Mouse (Mus musculus): ENCODE measurements around the gene 2310061I04Rik. TPM values are rescaled to one million over a fixed set of nuclear protein-coding genes. Genes with fewer than 3 reads are reported as not detected.

The 2310061I04Rik gene
- polyA plus RNA-seq, 1 experiment from 2014 or later = 32.3 TPM

DNA sequence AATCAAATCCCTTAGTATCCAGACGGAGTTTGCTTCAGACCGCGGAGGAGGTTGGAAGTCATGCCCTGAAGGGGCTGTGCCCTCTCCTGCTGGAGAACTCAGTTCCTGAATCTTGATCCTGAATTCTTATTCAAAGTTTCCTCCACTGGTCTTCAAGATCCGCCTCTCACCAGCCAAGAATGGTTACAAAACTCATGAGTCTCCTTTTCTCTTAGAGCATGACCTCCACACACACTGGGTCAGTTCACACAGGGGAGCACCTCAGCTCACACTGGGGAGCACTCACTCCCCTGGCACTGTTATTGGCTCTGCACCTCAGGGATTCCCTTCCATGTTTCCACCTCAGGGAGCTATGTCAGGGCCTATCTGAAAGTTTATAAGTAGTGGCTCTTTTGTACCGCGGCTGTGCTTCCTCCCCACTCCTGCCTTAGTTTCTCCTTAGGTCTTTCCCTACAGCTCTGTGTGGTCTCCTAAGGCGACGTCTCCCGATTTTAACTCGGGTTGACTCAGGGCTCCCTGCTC lies 32.3 kb downstream of the 2310061I04Rik start:
- TF ChIP-seq CTCF (IDR thresholded peaks at IDR 0.05; ENCODE audit: low read depth) = no peak
- Histone ChIP-seq H3K9ac (ENCODE audit: low read depth, low read length) (peak overlapping the region; percentile 55; the same call in 1 of the 2 replicates), H3K4me2 (replicated peaks; ENCODE audit: low read depth) (peak overlapping the region; percentile 92), H3K4me3 (ENCODE audit: low read depth, low read length) (peak overlapping the region; percentile 61), H3K27me3 (replicated peaks; ENCODE audit: control insufficient read depth, insufficient read depth, low read length) (no peaks in the 10 kb centered on the region), H3K36me3 (ENCODE audit: control insufficient read depth, insufficient read depth) (no peaks in the 10 kb centered on the region), H3K27ac (ENCODE audit: low read depth, low read length) (peak overlapping the region; percentile 87; the same call in 1 of the 2 replicates), H3K9me3 (ENCODE audit: control insufficient read depth) (no peaks in the 10 kb centered on the region), H3K4me1 (replicated peaks; ENCODE audit: control insufficient read depth, insufficient read depth, low read length) (no peaks in the 10 kb centered on the region)
- 41% methylated on average over 10 of the region's 10 CpGs for whole genome bisulfite sequencing
- no peak for ATAC-seq

DNA sequence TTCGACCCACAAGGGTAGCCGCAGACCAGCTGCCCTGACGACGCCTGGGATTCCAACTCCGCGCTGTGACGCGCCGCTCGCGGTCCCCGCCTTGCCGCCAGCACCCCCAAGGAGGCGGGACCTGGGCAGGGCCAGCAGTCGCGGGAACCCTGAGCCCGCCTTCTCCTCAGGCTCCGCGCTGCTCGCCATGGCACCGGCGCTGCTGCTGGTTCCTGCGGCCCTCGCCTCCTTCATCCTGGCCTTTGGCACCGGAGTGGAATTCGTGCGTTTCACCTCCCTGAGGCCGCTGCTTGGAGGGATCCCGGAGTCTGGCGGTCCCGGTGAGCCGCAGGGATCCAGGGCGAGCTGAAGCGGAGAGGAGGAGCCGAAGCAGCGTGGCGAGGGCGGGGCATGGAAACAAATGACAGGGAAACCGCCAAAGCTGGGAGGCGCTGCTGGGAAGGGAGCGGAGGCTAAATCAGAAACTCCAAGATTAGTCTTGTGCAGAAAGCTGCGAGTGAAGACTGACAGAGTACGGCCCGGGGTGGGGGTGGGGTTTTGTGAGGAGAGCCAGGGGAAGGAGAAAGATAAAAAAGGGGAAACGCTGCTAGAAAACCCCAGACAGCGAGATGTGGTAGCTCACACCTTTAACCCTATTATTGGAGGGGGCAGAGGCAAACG lies 35.9 kb downstream of the 2310061I04Rik start, which contains the start of gene Nrm:
Gene Nrm, plus strand, starts transcription at position 121 of the 660 bp plus-strand sequence.
- Histone ChIP-seq H3K9me3 (ENCODE audit: control insufficient read depth) (no peaks in the 10 kb centered on the region), H3K9ac (ENCODE audit: low read depth, low read length) (peak within 1 kb of the TSS; percentile 53), H3K27me3 (replicated peaks; ENCODE audit: control insufficient read depth, insufficient read depth, low read length) (no peaks in the 10 kb centered on the region), H3K4me1 (replicated peaks; ENCODE audit: control insufficient read depth, insufficient read depth, low read length) (no peaks in the 10 kb centered on the region), H3K36me3 (ENCODE audit: control insufficient read depth, insufficient read depth) (peaks cover 9% of the 10 kb centered on the region; the same call in 1 of the 2 replicates), H3K4me3 (ENCODE audit: low read depth, low read length) (peak within 1 kb of the TSS; percentile 73), H3K27ac (ENCODE audit: low read depth, low read length) (peak within 1 kb of the TSS; percentile 50; the same call in 1 of the 2 replicates), H3K4me2 (replicated peaks; ENCODE audit: low read depth) (peak within 1 kb of the TSS; percentile 81)
- peak; percentile 90 for ATAC-seq
- TF ChIP-seq CTCF (IDR thresholded peaks at IDR 0.05; ENCODE audit: low read depth) = peak; percentile 74
- WGBS = under 1% methylated on average over 47 of the region's 47 CpGs

DNA sequence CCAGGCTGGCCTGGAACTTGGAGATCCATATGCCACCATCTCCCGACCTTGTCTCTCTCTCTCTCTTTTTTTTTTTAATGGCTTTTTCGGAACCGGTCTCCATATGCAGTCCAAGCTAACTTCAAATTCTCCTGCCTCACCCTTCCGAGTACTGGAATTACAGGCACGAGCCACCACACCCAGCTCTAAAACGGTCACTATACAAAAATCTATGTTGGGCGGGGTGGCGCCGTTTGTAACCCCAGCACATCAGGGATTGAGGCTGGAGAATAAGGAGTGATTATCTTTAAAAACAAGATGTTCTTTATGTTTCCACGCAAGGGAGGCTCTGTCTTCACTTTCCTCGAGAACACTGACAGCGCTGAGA lies 36.4 kb downstream of the 2310061I04Rik start:
- ATAC-seq = no peak
- Histone ChIP-seq H3K27ac (ENCODE audit: low read depth, low read length) (no peak overlapping the region), H3K27me3 (replicated peaks; ENCODE audit: control insufficient read depth, insufficient read depth, low read length) (no peaks in the 10 kb centered on the region), H3K4me3 (ENCODE audit: low read depth, low read length) (peak overlapping the region; percentile 73), H3K9ac (ENCODE audit: low read depth, low read length) (peak overlapping the region; percentile 53), H3K4me2 (replicated peaks; ENCODE audit: low read depth) (peak overlapping the region; percentile 81), H3K36me3 (ENCODE audit: control insufficient read depth, insufficient read depth) (peaks cover 9% of the 10 kb centered on the region; the same call in 1 of the 2 replicates), H3K9me3 (ENCODE audit: control insufficient read depth) (no peaks in the 10 kb centered on the region), H3K4me1 (replicated peaks; ENCODE audit: control insufficient read depth, insufficient read depth, low read length) (no peaks in the 10 kb centered on the region)
- TF ChIP-seq CTCF (IDR thresholded peaks at IDR 0.05; ENCODE audit: low read depth) = no peak
- 6% methylated on average over 12 of the region's 12 CpGs for WGBS

DNA sequence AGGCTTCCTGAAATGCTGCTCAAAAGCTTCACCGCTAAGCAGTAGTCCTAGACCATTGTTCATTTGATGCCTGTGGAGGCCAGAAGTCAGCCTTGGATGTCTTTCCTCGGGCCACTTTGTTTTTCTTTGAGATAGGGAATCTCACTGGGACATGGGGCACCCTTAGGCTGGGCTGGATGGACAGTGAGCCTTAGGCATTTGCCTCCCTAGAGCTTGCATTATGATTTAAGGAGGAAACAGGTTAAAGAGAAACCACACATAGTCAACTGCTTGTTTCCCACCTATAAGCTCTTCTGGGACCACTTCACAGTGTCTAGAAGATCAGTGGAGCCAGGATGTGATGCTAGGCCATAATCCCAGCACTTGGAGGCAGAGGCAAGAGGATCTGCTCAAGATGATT lies 37.4 kb downstream of the 2310061I04Rik start:
- Histone ChIP-seq H3K9me3 (ENCODE audit: control insufficient read depth) (no peaks in the 10 kb centered on the region), H3K27ac (ENCODE audit: low read depth, low read length) (no peak overlapping the region), H3K27me3 (replicated peaks; ENCODE audit: control insufficient read depth, insufficient read depth, low read length) (no peaks in the 10 kb centered on the region), H3K4me3 (ENCODE audit: low read depth, low read length) (no peak overlapping the region), H3K4me2 (replicated peaks; ENCODE audit: low read depth) (no peak overlapping the region), H3K4me1 (replicated peaks; ENCODE audit: control insufficient read depth, insufficient read depth, low read length) (no peaks in the 10 kb centered on the region), H3K36me3 (ENCODE audit: control insufficient read depth, insufficient read depth) (peaks cover 11% of the 10 kb centered on the region), H3K9ac (ENCODE audit: low read depth, low read length) (no peak overlapping the region)
- no peak for TF ChIP-seq CTCF (IDR thresholded peaks at IDR 0.05; ENCODE audit: low read depth)
- ATAC-seq = no peak
- 56% methylated on average over 2 of the region's 2 CpGs for WGBS

DNA sequence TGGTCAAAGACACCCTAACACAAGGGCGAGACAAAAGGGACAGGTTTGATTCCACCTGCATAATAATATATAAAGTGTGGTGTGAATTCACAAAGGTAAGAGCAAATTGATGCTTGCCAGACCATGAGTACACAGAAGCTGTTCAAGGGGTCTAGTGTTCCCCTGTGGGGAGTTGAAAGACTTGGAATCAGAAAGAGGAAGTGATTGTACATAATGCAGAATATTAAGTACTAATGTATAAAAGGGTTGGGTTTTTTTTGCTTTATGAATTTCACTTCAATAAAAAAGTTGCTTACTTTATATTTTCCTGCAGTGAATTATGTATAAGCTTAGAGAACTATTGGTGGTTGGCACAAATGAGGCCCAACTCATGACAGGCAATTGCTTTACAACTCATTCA lies 37.9 kb downstream of the 2310061I04Rik start:
- H3K9ac ChIP-seq (ENCODE audit: low read depth, low read length) = no peak overlapping the region
- 86% methylated on average over 1 of the region's 1 CpGs for WGBS
- H3K4me2 ChIP-seq (replicated peaks; ENCODE audit: low read depth) = no peak overlapping the region
- peaks cover 16% of the 10 kb centered on the region for H3K36me3 ChIP-seq (ENCODE audit: control insufficient read depth, insufficient read depth)
- H3K4me1 ChIP-seq (replicated peaks; ENCODE audit: control insufficient read depth, insufficient read depth, low read length) = no peaks in the 10 kb centered on the region
- no peak for ATAC-seq
- no peaks in the 10 kb centered on the region for H3K9me3 ChIP-seq (ENCODE audit: control insufficient read depth)
- TF ChIP-seq CTCF (IDR thresholded peaks at IDR 0.05; ENCODE audit: low read depth) = no peak
- H3K4me3 ChIP-seq (ENCODE audit: low read depth, low read length) = no peak overlapping the region
- no peak overlapping the region for H3K27ac ChIP-seq (ENCODE audit: low read depth, low read length)
- H3K27me3 ChIP-seq (replicated peaks; ENCODE audit: control insufficient read depth, insufficient read depth, low read length) = no peaks in the 10 kb centered on the region

- peaks cover 83% of the 10 kb centered on the region for H3K36me3 ChIP-seq (ENCODE audit: control insufficient read depth, insufficient read depth)
- H3K27me3 ChIP-seq (replicated peaks; ENCODE audit: control insufficient read depth, insufficient read depth, low read length) = no peaks in the 10 kb centered on the region
- H3K27ac ChIP-seq (ENCODE audit: low read depth, low read length) = no peak overlapping the region; the same call in 1 of the 2 replicates
- TF ChIP-seq CTCF (IDR thresholded peaks at IDR 0.05; ENCODE audit: low read depth) = no peak
- H3K4me1 ChIP-seq (replicated peaks; ENCODE audit: control insufficient read depth, insufficient read depth, low read length) = no peaks in the 10 kb centered on the region
- WGBS = 86% methylated on average over 3 of the region's 3 CpGs
- H3K4me3 ChIP-seq (ENCODE audit: low read depth, low read length) = no peak overlapping the region
- ATAC-seq = no peak
- H3K9ac ChIP-seq (ENCODE audit: low read depth, low read length) = no peak overlapping the region
- no peaks in the 10 kb centered on the region for H3K9me3 ChIP-seq (ENCODE audit: control insufficient read depth)
- no peak overlapping the region for H3K4me2 ChIP-seq (replicated peaks; ENCODE audit: low read depth)
These were observed 46.3 kb downstream of the 2310061I04Rik start for GRCm38 (mm10) chr17:35850974-35851373.

Data from intestine, postnatal 0 days (tissue).